Mouse (Mus musculus): ENCODE measurements around the gene Gm45140.

Gene Gm45140

DNA sequence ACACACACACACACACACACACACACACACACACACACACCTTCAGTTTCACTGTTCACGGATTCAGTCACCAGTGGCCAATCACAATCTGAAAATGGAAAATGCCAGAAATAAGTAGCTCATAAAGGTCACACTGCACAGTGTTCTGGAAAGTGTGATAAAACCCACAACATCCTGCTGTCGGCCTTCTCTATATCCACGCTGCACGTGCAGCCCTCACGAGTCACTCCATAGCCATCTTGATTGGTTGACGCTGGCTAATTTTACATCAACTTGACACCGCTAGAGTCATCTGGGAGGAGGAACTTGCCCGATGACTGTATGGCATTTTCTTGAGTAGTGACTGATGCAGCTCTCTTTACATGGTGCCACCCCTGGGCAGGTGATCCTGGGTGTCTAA is 93.6 kb downstream of the Gm45140 start:
- no peak for DNase-seq (ENCODE audit: low spot score in 2 of 2)

DNA sequence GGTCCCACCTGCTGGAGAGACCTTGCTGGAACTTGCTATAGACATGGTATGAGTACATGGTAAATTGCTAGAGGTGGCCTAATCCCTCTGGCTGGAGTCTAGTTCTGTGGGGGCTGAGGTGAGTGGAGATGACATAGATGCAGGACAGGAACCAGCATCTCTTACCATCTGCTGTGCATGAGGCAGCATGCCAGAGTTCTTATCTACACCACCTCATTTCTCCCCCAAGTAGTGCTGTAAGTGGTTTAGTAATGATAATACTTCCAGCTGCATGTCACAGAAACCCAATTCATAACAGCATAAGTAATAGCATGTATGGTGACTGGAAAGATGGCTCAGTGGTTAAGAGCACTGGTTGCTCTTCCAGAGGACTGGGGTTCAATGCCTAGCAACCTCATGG is 95.1 kb downstream of the Gm45140 start:
- DNase-seq (ENCODE audit: low spot score in 2 of 2), result peak; percentile 29 to 47

DNA sequence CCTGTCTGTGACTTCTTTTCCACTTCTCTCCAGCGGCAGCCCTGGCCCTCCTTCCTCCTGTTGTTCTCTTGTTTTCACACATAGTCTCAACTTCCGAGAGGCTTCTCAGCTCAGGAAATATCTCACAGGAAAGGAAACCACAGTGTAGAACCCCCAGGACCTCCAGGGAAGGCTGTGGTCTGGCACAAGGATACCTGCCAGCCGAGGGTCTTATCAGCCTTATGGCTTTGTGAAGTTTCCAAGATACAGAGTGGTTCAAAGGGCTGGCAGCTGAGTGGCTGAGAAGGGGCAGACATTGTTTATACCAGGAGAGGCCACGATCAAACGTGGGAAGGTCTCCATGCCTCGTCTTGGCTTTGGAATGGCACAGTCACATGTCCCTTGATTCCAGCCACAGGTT is 95.7 kb downstream of the Gm45140 start:
- no peak for DNase-seq (ENCODE audit: low spot score in 2 of 2)
